Mouse (Mus musculus) liver, postnatal 0 days (tissue): ENCODE measurements around the gene Dzank1. TPM values are rescaled to one million over a fixed set of nuclear protein-coding genes. Genes with fewer than 3 reads are reported as not detected.

Experiments
- ATAC-seq: fragments of 200-750 bp; cut with Nextera tagmentation; 2 replicates; pipeline ENCODE4 v1.8.0; 2017; ENCODE audit warnings: mild to moderate bottlenecking, moderate library complexity
- DNase-seq: peaks from one replicate; pipeline ENCODE4 v3.0.0-alpha.2; 2016
- H3K27ac ChIP-seq: fragments of 300-500 bp; sonication (generic); 2 replicates; pipeline ENCODE4 v1.5.1; 2014; ENCODE audit warnings: antibody characterized with exemption, moderate library complexity, mild to moderate bottlenecking, low read depth
- H3K27me3 ChIP-seq: fragments of 300-500 bp; sonication (generic); 2 replicates; pipeline ENCODE4 v1.6.1; 2014; ENCODE audit warnings: low read length, control low read depth, mixed read lengths; ENCODE audit not compliant: insufficient read depth
- H3K36me3 ChIP-seq: fragments of 300-500 bp; sonication (generic); replicated peaks from 2 replicates; pipeline ENCODE4 v1.6.1; 2014; ENCODE audit warnings: mild to moderate bottlenecking, control low read depth, low read length, moderate library complexity, mixed read lengths; ENCODE audit not compliant: insufficient read depth
- H3K4me1 ChIP-seq: fragments of 300-500 bp; sonication (generic); 2 replicates; pipeline ENCODE4 v1.6.1; 2014; ENCODE audit warnings: antibody characterized with exemption, mild to moderate bottlenecking, control low read depth; ENCODE audit not compliant: insufficient read depth
- H3K4me2 ChIP-seq: fragments of 300-500 bp; sonication (generic); 2 replicates; pipeline ENCODE4 v1.6.1; 2014; ENCODE audit warnings: low read depth, mild to moderate bottlenecking, low read length, moderate library complexity, mixed read lengths
- H3K4me3 ChIP-seq: fragments of 300-500 bp; sonication (generic); 2 replicates; pipeline ENCODE4 v1.5.1; 2014; ENCODE audit warnings: low read depth, low read length
- H3K9ac ChIP-seq: fragments of 300-500 bp; sonication (generic); replicated peaks from 2 replicates; pipeline ENCODE4 v1.6.1; 2014; ENCODE audit warnings: mild to moderate bottlenecking, moderate library complexity
- H3K9me3 ChIP-seq: fragments of 300-500 bp; sonication (generic); 2 replicates; pipeline ENCODE4 v1.6.1; 2016; ENCODE audit warnings: mild to moderate bottlenecking, control low read depth, low read length, mixed read lengths
- CTCF ChIP-seq: sonication (generic); IDR thresholded peaks from 2 replicates; pipeline ENCODE4 v1.5.1; 2016; ENCODE audit warnings: antibody characterized with exemption, low read depth
- EP300 ChIP-seq: IDR thresholded peaks from 2 replicates; pipeline ENCODE4 v1.6.1; 2016; ENCODE audit warnings: antibody characterized with exemption, low read depth, mild to moderate bottlenecking
- WGBS: fragments of 180-500 bp; shearing (Covaris S2); extraction: QIAGEN DNeasy Blood & Tissue Kit; methylation state at CpG from one replicate; pipeline ENCODE4 v1.1.7; 2014; ENCODE audit not compliant: insufficient replicate concordance; 5-methylcytosine and 5-hydroxymethylcytosine counted together
- polyA plus RNA-seq: library from polyadenylated mRNA; unstranded; fragments of >200 nt; fragmentation: Nextera tagmentation; extraction: Ambion mirVana; gene quantifications from 2 replicates; pipeline ENCODE4 v1.2.1, GENCODE M21; 2015

Dzank1 gene
- polyA plus RNA-seq, 1 experiment from 2014 or later, result 0.02 TPM

GRCm38 (mm10) chr2:144458975-144459754 lies 68.0 kb downstream of the Dzank1 start:
- TF ChIP-seq EP300, result peak; percentile 42; the same call in 1 of the 2 replicates
- no peak for TF ChIP-seq CTCF
- Histone ChIP-seq H3K36me3 (no peaks in the 10 kb centered on the region), H3K9me3 (no peaks in the 10 kb centered on the region), H3K27me3 (no peaks in the 10 kb centered on the region), H3K9ac (peak overlapping the region; percentile 62), H3K4me3 (peak overlapping the region; percentile 62), H3K4me1 (peaks cover 7% of the 10 kb centered on the region; the same call in 1 of the 2 replicates), H3K27ac (peak overlapping the region; percentile 75), H3K4me2 (peak overlapping the region; percentile 70)
- 9% methylated on average over 25 of the region's 25 CpGs for WGBS
- peak; percentile 98 for ATAC-seq
- peak; percentile 80 for DNase-seq

GRCm38 (mm10) chr2:144458355-144458754 lies 68.9 kb downstream of the Dzank1 start:
- no peak for DNase-seq
- H3K4me1 ChIP-seq, result peaks cover 7% of the 10 kb centered on the region; the same call in 1 of the 2 replicates
- H3K36me3 ChIP-seq, result no peaks in the 10 kb centered on the region
- H3K9ac ChIP-seq, result no peak overlapping the region
- TF ChIP-seq EP300 (no peak), CTCF (no peak)
- no peaks in the 10 kb centered on the region for H3K9me3 ChIP-seq
- H3K27ac ChIP-seq, result no peak overlapping the region
- peak overlapping the region; percentile 70 for H3K4me2 ChIP-seq
- H3K4me3 ChIP-seq, result peak overlapping the region; percentile 62
- H3K27me3 ChIP-seq, result no peaks in the 10 kb centered on the region
- ATAC-seq, result no peak
- WGBS, result 73% methylated on average over 6 of the region's 6 CpGs

- TF ChIP-seq EP300, result no peak
- TF ChIP-seq CTCF, result peak; percentile 89
- no peaks in the 10 kb centered on the region for H3K36me3 ChIP-seq
- no peak overlapping the region for H3K27ac ChIP-seq
- DNase-seq (peak; percentile 77), ATAC-seq (peak; percentile 60)
- no peak overlapping the region for H3K9ac ChIP-seq
- 11% methylated on average over 8 of the region's 8 CpGs for WGBS
- H3K4me1 ChIP-seq, result no peaks in the 10 kb centered on the region
- no peak overlapping the region for H3K4me3 ChIP-seq
- H3K27me3 ChIP-seq, result no peaks in the 10 kb centered on the region
- no peaks in the 10 kb centered on the region for H3K9me3 ChIP-seq
- H3K4me2 ChIP-seq, result no peak overlapping the region
Observed at GRCm38 (mm10) chr2:144452364-144453008, 74.7 kb downstream of the Dzank1 start.

- no peaks in the 10 kb centered on the region for H3K36me3 ChIP-seq
- no peaks in the 10 kb centered on the region for H3K27me3 ChIP-seq
- no peaks in the 10 kb centered on the region for H3K4me1 ChIP-seq
- no peak overlapping the region for H3K9ac ChIP-seq
- WGBS, result 46% methylated on average over 2 of the region's 2 CpGs
- H3K9me3 ChIP-seq, result no peaks in the 10 kb centered on the region
- no peak for ATAC-seq
- H3K4me3 ChIP-seq, result no peak overlapping the region
- no peak for DNase-seq
- TF ChIP-seq EP300 (no peak), CTCF (no peak)
- no peak overlapping the region for H3K4me2 ChIP-seq
- H3K27ac ChIP-seq, result no peak overlapping the region
Observed at GRCm38 (mm10) chr2:144450378-144450777, 76.8 kb downstream of the Dzank1 start.

GRCm38 (mm10) chr2:144446360-144446999 lies 80.7 kb downstream of the Dzank1 start:
- 56% methylated on average over 7 of the region's 7 CpGs for WGBS
- H3K4me1 ChIP-seq, result no peaks in the 10 kb centered on the region
- TF ChIP-seq CTCF, result no peak
- no peak for TF ChIP-seq EP300
- no peaks in the 10 kb centered on the region for H3K36me3 ChIP-seq
- H3K27ac ChIP-seq, result no peak overlapping the region
- ATAC-seq (no peak), DNase-seq (no peak)
- H3K9ac ChIP-seq, result no peak overlapping the region
- no peak overlapping the region for H3K4me3 ChIP-seq
- H3K4me2 ChIP-seq, result no peak overlapping the region
- H3K27me3 ChIP-seq, result no peaks in the 10 kb centered on the region
- no peaks in the 10 kb centered on the region for H3K9me3 ChIP-seq

- no peaks in the 10 kb centered on the region for H3K27me3 ChIP-seq
- WGBS, result 58% methylated on average over 11 of the region's 11 CpGs
- peaks cover 4% of the 10 kb centered on the region; the same call in 1 of the 2 replicates for H3K4me1 ChIP-seq
- H3K36me3 ChIP-seq, result no peaks in the 10 kb centered on the region
- no peak overlapping the region for H3K4me2 ChIP-seq
- no peaks in the 10 kb centered on the region for H3K9me3 ChIP-seq
- H3K27ac ChIP-seq, result no peak overlapping the region
- ATAC-seq (no peak), DNase-seq (peak; percentile 20)
- no peak overlapping the region for H3K9ac ChIP-seq
- H3K4me3 ChIP-seq, result no peak overlapping the region
- TF ChIP-seq CTCF (no peak), EP300 (no peak)
Observed at GRCm38 (mm10) chr2:144441386-144441915, 85.8 kb downstream of the Dzank1 start.
